Mouse (Mus musculus) brain, embryonic 14.5 days (tissue): ENCODE measurements around the gene Anp32b.

Experiments used
- CTCF ChIP-seq: fragments of 200-500 bp; IDR thresholded peaks from 2 replicates; pipeline ENCODE4 v1.5.1; 2012; ENCODE audit warnings: inconsistent platforms, mild to moderate bottlenecking, moderate library complexity, borderline replicate concordance; ENCODE audit not compliant: insufficient read depth, insufficient read length; ENCODE audit errors: extremely low read depth
- POLR2A ChIP-seq: fragments of 200-500 bp; IDR thresholded peaks from 2 replicates; pipeline ENCODE4 v1.6.1; 2012; ENCODE audit warnings: mild to moderate bottlenecking, inconsistent platforms, borderline replicate concordance; ENCODE audit not compliant: poor library complexity, insufficient read depth, insufficient read length, severe bottlenecking; ENCODE audit errors: extremely low read depth

GRCm38 (mm10) chr4:46495543-46495942 is 44.8 kb downstream of the Anp32b start:
- no peak for TF ChIP-seq CTCF
- TF ChIP-seq POLR2A: no peak
